Mouse (Mus musculus) heart, adult 2 months (tissue): ENCODE measurements around the gene Eri2.

ENCODE experiments used
- CTCF ChIP-seq: fragments of 200-600 bp; IDR thresholded peaks from 2 replicates; pipeline ENCODE4 v1.8.1; 2022; ENCODE audit warnings: antibody characterized with exemption, mild to moderate bottlenecking, moderate library complexity
- EP300 ChIP-seq: fragments of 200-500 bp; IDR thresholded peaks from 2 replicates; pipeline ENCODE4 v1.6.1; 2011; ENCODE audit warnings: low read depth, low read length, control low read depth; ENCODE audit not compliant: insufficient read depth
- POLR2A ChIP-seq: fragments of 200-500 bp; IDR thresholded peaks from 2 replicates; pipeline ENCODE4 v1.6.1; 2011; ENCODE audit warnings: mild to moderate bottlenecking, low read depth, low read length, control low read depth; ENCODE audit not compliant: insufficient read depth

GRCm38 (mm10) chr7:119769895-119770294 is 24.0 kb downstream of the Eri2 start:
- no peak for TF ChIP-seq EP300
- no peak for TF ChIP-seq POLR2A
- TF ChIP-seq CTCF: no peak
